Mouse (Mus musculus): ENCODE data around the gene Aurka. TPM values are rescaled to one million over a fixed set of nuclear protein-coding genes. Genes with fewer than 3 reads are reported as not detected.

The Aurka gene
- polyA plus RNA-seq (2012; fragmentation: generic; extraction: Trizol) = 121 TPM
- long read RNA-seq, experiment 1, transcript Aurka-203 (9 exons, 1,862 nt) = major isoform, 90 of 113 reads
- long read RNA-seq, experiment 1, partial matches to known transcripts = 9 of 113 reads
- long read RNA-seq, experiment 1, other reads (novel, unspliced or antisense) = 13 of 113 reads
- long read RNA-seq, experiment 2, transcript Aurka-201 (9 exons, 1,905 nt) = minor isoform, 56 of 782 reads
- long read RNA-seq, experiment 2, transcript Aurka-203 (9 exons, 1,862 nt) = major isoform, 658 of 782 reads
- long read RNA-seq, experiment 2, partial matches to known transcripts = 14 of 782 reads
- long read RNA-seq, experiment 2, other reads (novel, unspliced or antisense) = 54 of 782 reads

DNA sequence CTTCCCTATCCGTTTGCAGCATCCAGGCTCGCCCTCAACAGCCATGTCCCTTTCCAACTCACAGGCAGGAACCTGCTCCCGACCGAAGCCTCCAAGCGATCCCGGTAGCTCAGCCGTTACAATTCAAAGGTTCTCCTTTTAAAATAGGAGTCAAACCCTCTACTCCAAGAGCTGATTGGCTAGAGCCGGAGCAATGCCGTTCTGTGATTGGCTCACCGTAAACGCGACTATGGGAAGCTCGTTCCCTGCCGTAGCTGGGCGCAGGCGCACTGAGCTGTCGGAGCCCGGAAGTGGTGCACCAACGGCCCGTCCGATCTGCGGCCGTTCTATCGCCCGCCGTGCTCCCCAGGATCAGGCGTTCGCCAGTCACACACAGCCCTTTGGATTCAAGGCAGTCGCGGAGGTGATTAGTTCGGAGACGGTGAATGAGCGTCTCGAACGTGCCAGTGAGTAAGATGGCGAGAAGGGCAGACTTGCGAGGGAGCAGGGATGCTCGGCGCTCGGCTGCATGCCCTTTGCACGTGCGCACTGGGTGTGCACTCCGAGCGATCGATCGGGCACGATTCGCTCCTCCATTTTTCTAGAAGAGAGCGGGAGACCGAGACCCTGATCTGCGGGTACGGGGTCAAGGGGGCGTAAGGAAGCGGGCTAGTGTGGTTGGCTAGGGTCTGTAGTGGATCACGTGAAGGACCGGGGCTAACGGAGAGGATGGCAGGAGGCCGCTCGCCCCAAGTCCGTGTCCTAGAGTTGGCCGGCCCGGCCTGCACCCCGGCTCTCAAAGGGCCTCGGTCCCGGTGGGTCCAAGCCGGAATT, at the start of gene Aurka, which contains the start of gene Cstf1:
Aurka (minus strand) TSS at position 125 of the 813 bp plus-strand sequence.
Cstf1 (plus strand) TSS at position 271 of the 813 bp plus-strand sequence.
- peaks cover 92% of the 10 kb centered on the region for H3K79me2 ChIP-seq (ENCODE audit: control insufficient read depth, insufficient read depth)
- no peaks in the 10 kb centered on the region for H3K27me3 ChIP-seq (ENCODE audit: control insufficient read depth, insufficient read depth, insufficient read length)
- peaks cover 60% of the 10 kb centered on the region for H3K36me3 ChIP-seq (ENCODE audit: control insufficient read depth, insufficient read depth)
- H3K4me3 ChIP-seq (ENCODE audit: insufficient read depth, poor library complexity, severe bottlenecking) = peak within 1 kb of the TSS; percentile 97
- H3ac ChIP-seq (ENCODE audit: control insufficient read depth, insufficient read length, low read depth) = peak within 1 kb of the TSS; percentile 90
- peaks cover 70% of the 10 kb centered on the region for H3K79me3 ChIP-seq (ENCODE audit: low read depth)
- TF ChIP-seq MAX (IDR thresholded peaks at IDR 0.05) (peak; percentile 97), USF1 (IDR thresholded peaks at IDR 0.05; ENCODE audit: low read depth) (peak; percentile 76), CEBPB (IDR thresholded peaks at IDR 0.05; ENCODE audit: low read depth) (no peak), CTCF (IDR thresholded peaks at IDR 0.05; ENCODE audit: control insufficient read depth, insufficient read depth, insufficient read length) (no peak)

DNA sequence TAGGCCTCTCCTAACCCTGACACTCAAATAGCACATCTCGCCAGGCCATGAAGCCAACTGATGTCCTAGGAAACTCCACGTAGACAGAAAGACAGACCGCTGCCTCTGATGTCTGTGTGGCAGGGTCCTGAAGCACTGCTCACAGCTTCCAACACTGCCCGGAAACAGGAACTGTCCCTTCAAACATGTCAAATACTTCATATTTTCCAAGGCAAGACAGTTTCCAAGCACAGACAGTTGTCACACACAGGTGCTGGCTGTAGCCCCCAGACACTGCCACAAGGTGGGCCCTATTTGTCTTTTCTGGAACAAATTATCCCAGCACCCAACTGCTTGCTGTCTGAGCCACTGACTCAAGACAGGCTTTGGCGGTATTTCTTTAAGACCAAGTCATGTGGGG, 47.9 kb upstream of the Aurka start:
- Histone ChIP-seq H3ac (ENCODE audit: control insufficient read depth, insufficient read length, low read depth) (no peak overlapping the region), H3K27me3 (ENCODE audit: control insufficient read depth, insufficient read depth, insufficient read length) (peaks cover 9% of the 10 kb centered on the region), H3K79me3 (ENCODE audit: low read depth) (no peaks in the 10 kb centered on the region), H3K36me3 (ENCODE audit: control insufficient read depth, insufficient read depth) (no peaks in the 10 kb centered on the region), H3K4me3 (ENCODE audit: insufficient read depth, poor library complexity, severe bottlenecking) (no peak overlapping the region), H3K79me2 (ENCODE audit: control insufficient read depth, insufficient read depth) (no peaks in the 10 kb centered on the region)
- no peak for TF ChIP-seq USF1 (IDR thresholded peaks at IDR 0.05; ENCODE audit: low read depth)
- TF ChIP-seq CEBPB (IDR thresholded peaks at IDR 0.05; ENCODE audit: low read depth) = no peak
- TF ChIP-seq FOSL1 (IDR thresholded peaks at IDR 0.05; ENCODE audit: insufficient read depth, low read length, poor library complexity, severe bottlenecking) = no peak
- TF ChIP-seq MAX (IDR thresholded peaks at IDR 0.05) = no peak
- TF ChIP-seq MYOD1 (IDR thresholded peaks at IDR 0.05; ENCODE audit: control insufficient read depth, insufficient read length, low read depth) = no peak
- TF ChIP-seq MYOG (IDR thresholded peaks at IDR 0.05; ENCODE audit: control insufficient read depth, extremely low read depth, insufficient read length) = no peak
- TF ChIP-seq CTCF (IDR thresholded peaks at IDR 0.05; ENCODE audit: control insufficient read depth, insufficient read depth, insufficient read length) = no peak

DNA sequence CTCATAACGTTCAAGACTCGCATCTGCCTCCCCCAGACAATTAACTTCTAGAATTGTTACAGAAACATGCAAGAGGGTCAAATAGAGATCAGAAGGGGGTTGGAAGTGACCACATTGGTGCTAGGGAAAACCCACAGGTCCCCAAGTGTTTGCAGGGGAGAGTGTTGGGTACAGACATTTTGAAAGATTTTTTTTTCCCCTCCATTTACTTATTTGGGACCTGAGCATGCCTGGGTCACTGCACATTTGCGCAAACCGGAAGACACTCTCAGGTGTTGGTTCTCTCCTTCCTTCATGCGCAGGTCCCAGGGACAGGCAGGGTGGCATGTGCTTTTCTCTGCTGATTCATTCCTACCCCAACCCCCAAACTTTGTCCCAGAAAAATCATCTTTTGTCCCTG, 46.5 kb upstream of the Aurka start:
- Histone ChIP-seq H3K4me3 (ENCODE audit: insufficient read depth, poor library complexity, severe bottlenecking) (no peak overlapping the region), H3K79me3 (ENCODE audit: low read depth) (no peaks in the 10 kb centered on the region), H3K79me2 (ENCODE audit: control insufficient read depth, insufficient read depth) (no peaks in the 10 kb centered on the region), H3K27me3 (ENCODE audit: control insufficient read depth, insufficient read depth, insufficient read length) (no peaks in the 10 kb centered on the region), H3K36me3 (ENCODE audit: control insufficient read depth, insufficient read depth) (no peaks in the 10 kb centered on the region), H3ac (ENCODE audit: control insufficient read depth, insufficient read length, low read depth) (no peak overlapping the region)
- TF ChIP-seq CEBPB (IDR thresholded peaks at IDR 0.05; ENCODE audit: low read depth) (no peak), MYOD1 (IDR thresholded peaks at IDR 0.05; ENCODE audit: control insufficient read depth, insufficient read length, low read depth) (no peak), FOSL1 (IDR thresholded peaks at IDR 0.05; ENCODE audit: insufficient read depth, low read length, poor library complexity, severe bottlenecking) (no peak), MAX (IDR thresholded peaks at IDR 0.05) (no peak), CTCF (IDR thresholded peaks at IDR 0.05; ENCODE audit: control insufficient read depth, insufficient read depth, insufficient read length) (no peak), MYOG (IDR thresholded peaks at IDR 0.05; ENCODE audit: control insufficient read depth, extremely low read depth, insufficient read length) (no peak), USF1 (IDR thresholded peaks at IDR 0.05; ENCODE audit: low read depth) (no peak)

DNA sequence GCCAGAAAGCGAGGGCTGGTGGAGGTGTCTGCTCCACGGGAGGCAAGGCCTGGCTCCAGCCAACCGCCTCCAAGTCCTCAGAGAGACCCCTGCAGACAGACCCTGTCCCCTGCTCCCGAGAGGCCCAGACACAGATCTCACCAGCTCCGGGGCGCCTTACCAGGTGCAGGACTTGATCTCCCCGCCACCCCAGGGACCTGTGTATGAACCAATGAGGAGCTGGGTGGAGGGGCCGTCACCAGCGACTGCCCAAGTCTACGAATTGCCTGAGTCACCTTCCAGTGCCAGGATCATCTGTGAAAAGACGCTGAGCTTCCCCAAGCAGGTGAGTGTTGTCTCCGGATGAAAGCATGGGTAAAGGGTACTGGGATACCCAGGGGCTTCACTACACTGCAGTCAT, 45.9 kb upstream of the Aurka start:
- H3K4me3 ChIP-seq (ENCODE audit: insufficient read depth, poor library complexity, severe bottlenecking) = no peak overlapping the region
- no peak overlapping the region for H3ac ChIP-seq (ENCODE audit: control insufficient read depth, insufficient read length, low read depth)
- no peaks in the 10 kb centered on the region for H3K79me3 ChIP-seq (ENCODE audit: low read depth)
- TF ChIP-seq MYOG (IDR thresholded peaks at IDR 0.05; ENCODE audit: control insufficient read depth, extremely low read depth, insufficient read length) (no peak), CEBPB (IDR thresholded peaks at IDR 0.05; ENCODE audit: low read depth) (no peak), MAX (IDR thresholded peaks at IDR 0.05) (no peak), MYOD1 (IDR thresholded peaks at IDR 0.05; ENCODE audit: control insufficient read depth, insufficient read length, low read depth) (no peak), USF1 (IDR thresholded peaks at IDR 0.05; ENCODE audit: low read depth) (no peak), CTCF (IDR thresholded peaks at IDR 0.05; ENCODE audit: control insufficient read depth, insufficient read depth, insufficient read length) (no peak), FOSL1 (IDR thresholded peaks at IDR 0.05; ENCODE audit: insufficient read depth, low read length, poor library complexity, severe bottlenecking) (no peak)
- H3K27me3 ChIP-seq (ENCODE audit: control insufficient read depth, insufficient read depth, insufficient read length) = no peaks in the 10 kb centered on the region
- H3K36me3 ChIP-seq (ENCODE audit: control insufficient read depth, insufficient read depth) = no peaks in the 10 kb centered on the region
- H3K79me2 ChIP-seq (ENCODE audit: control insufficient read depth, insufficient read depth) = no peaks in the 10 kb centered on the region

DNA sequence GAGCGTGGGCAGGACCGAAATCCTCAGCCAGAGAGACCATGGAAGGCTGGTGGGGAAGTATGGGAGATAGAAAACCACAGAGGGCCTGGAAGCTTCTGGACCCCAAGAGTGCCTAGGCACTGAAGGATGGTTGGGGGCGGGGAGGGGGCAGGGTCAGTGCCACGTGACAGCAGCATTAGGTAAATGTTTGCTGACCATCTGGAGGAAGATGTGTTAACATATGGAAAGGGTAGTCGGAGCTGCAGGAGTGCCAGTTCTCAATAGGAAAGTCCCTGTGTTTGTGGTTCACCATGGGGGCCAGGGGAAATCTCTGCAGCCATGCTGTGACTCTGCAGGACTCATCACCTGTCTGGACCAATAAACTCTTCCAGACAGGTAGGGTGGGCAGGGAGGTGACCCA, 43.6 kb upstream of the Aurka start:
- no peaks in the 10 kb centered on the region for H3K27me3 ChIP-seq (ENCODE audit: control insufficient read depth, insufficient read depth, insufficient read length)

More for the DNA sequence above, 43.6 kb upstream of the Aurka start:
- TF ChIP-seq MAX (IDR thresholded peaks at IDR 0.05) (no peak), CTCF (IDR thresholded peaks at IDR 0.05; ENCODE audit: control insufficient read depth, insufficient read depth, insufficient read length) (no peak), MYOG (IDR thresholded peaks at IDR 0.05; ENCODE audit: control insufficient read depth, extremely low read depth, insufficient read length) (no peak), MYOD1 (IDR thresholded peaks at IDR 0.05; ENCODE audit: control insufficient read depth, insufficient read length, low read depth) (no peak), CEBPB (IDR thresholded peaks at IDR 0.05; ENCODE audit: low read depth) (no peak), USF1 (IDR thresholded peaks at IDR 0.05; ENCODE audit: low read depth) (no peak), FOSL1 (IDR thresholded peaks at IDR 0.05; ENCODE audit: insufficient read depth, low read length, poor library complexity, severe bottlenecking) (no peak)
- Histone ChIP-seq H3ac (ENCODE audit: control insufficient read depth, insufficient read length, low read depth) (no peak overlapping the region), H3K79me3 (ENCODE audit: low read depth) (no peaks in the 10 kb centered on the region), H3K79me2 (ENCODE audit: control insufficient read depth, insufficient read depth) (no peaks in the 10 kb centered on the region), H3K4me3 (ENCODE audit: insufficient read depth, poor library complexity, severe bottlenecking) (no peak overlapping the region), H3K36me3 (ENCODE audit: control insufficient read depth, insufficient read depth) (no peaks in the 10 kb centered on the region)
